Mouse (Mus musculus) hindbrain, embryonic 16.5 days (tissue): ENCODE results near the gene Samd14. TPM values are rescaled to one million over a fixed set of nuclear protein-coding genes. Genes with fewer than 3 reads are reported as not detected.
A peak's percentile ranks its signal among the peaks of the same experiment; 100 is the strongest.

ENCODE experiments used
- ATAC-seq: fragments of 200-750 bp; cut with Nextera tagmentation; 2 replicates; pipeline ENCODE4 v1.8.0; 2017; ENCODE audit warnings: moderate TSS enrichment, moderate library complexity
- H3K27ac ChIP-seq: fragments of 300-500 bp; sonication (generic); 2 replicates; pipeline ENCODE4 v1.5.1; 2014; ENCODE audit warnings: low read depth, mild to moderate bottlenecking, control low read depth, low read length, moderate library complexity
- H3K27me3 ChIP-seq: fragments of 300-500 bp; sonication (generic); replicated peaks from 2 replicates; pipeline ENCODE4 v1.6.1; 2014; ENCODE audit warnings: low read length; ENCODE audit not compliant: control insufficient read depth, insufficient read depth
- H3K36me3 ChIP-seq: fragments of 300-500 bp; sonication (generic); 2 replicates; pipeline ENCODE4 v1.6.1; 2014; ENCODE audit warnings: mild to moderate bottlenecking, low read length, moderate library complexity, mixed read lengths; ENCODE audit not compliant: control insufficient read depth, insufficient read depth
- H3K4me1 ChIP-seq: fragments of 300-500 bp; sonication (generic); 2 replicates; pipeline ENCODE4 v1.6.1; 2014; ENCODE audit warnings: low read depth, low read length; ENCODE audit not compliant: control insufficient read depth, insufficient read depth
- H3K4me2 ChIP-seq: fragments of 300-500 bp; sonication (generic); 2 replicates; pipeline ENCODE4 v1.6.1; 2014; ENCODE audit warnings: mild to moderate bottlenecking, low read length, control low read depth, moderate library complexity
- H3K4me3 ChIP-seq: fragments of 300-500 bp; sonication (generic); 2 replicates; pipeline ENCODE4 v1.5.1; 2014; ENCODE audit warnings: mild to moderate bottlenecking, low read length, control low read depth, moderate library complexity
- H3K9ac ChIP-seq: fragments of 300-500 bp; sonication (generic); 2 replicates; pipeline ENCODE4 v1.6.1; 2014; ENCODE audit warnings: low read depth, mild to moderate bottlenecking, control low read depth, low read length, moderate library complexity
- H3K9me3 ChIP-seq: fragments of 300-500 bp; sonication (generic); 2 replicates; pipeline ENCODE4 v1.6.1; 2014; ENCODE audit warnings: mild to moderate bottlenecking, low read length, moderate library complexity; ENCODE audit not compliant: control insufficient read depth
- WGBS: fragments of 180-500 bp; shearing (Covaris S2); extraction: QIAGEN DNeasy Blood & Tissue Kit; methylation state at CpG from one replicate; pipeline ENCODE4 v1.1.7; 2014; 5-methylcytosine and 5-hydroxymethylcytosine counted together
- polyA plus RNA-seq: library from polyadenylated mRNA; unstranded; fragments of >200 nt; fragmentation: Nextera tagmentation; extraction: Ambion mirVana; gene quantifications from 2 replicates; pipeline ENCODE4 v1.2.1, GENCODE M21; 2015

Samd14 gene
- polyA plus RNA-seq, 1 experiment from 2014 or later = 160 TPM

DNA sequence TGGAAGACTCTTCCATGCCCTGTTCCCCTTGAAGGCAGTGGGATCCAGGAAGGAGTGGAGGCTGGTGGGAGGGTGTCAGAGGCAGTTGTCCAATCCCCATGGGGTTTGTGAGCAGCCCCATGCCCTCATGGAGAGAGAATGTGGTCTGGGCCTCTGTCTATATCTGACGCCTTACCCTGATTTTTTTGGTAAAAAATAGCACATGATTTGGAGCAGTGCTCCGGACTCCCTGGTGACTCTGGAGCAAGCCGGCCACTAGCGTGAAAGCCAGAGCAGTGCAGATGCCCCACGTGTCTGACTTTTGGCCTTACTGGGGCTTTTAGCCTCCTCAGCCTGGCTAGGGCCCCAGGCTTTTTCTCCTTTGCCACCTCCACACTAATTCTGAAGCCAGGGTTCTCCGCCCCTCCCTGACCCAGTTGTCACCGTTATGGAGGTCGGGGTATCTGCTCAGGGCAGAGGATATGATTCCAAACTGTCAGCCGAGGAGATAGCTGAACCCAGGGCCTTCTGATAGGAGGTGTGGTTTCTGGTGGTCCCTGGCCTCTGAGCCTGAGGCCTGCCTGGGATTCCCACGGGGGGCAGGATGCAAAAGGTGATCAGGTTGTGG lies 15.4 kb upstream of the Samd14 start:
- H3K4me2 ChIP-seq = peak overlapping the region; percentile 96
- peaks cover 4% of the 10 kb centered on the region; the same call in 1 of the 2 replicates for H3K36me3 ChIP-seq
- 35% methylated on average over 10 of the region's 10 CpGs for WGBS
- no peaks in the 10 kb centered on the region for H3K9me3 ChIP-seq
- H3K9ac ChIP-seq = peak overlapping the region; percentile 86
- H3K27me3 ChIP-seq = no peaks in the 10 kb centered on the region
- H3K4me3 ChIP-seq = peak overlapping the region; percentile 68
- no peak for ATAC-seq
- peak overlapping the region; percentile 48 for H3K27ac ChIP-seq
- H3K4me1 ChIP-seq = peaks cover 53% of the 10 kb centered on the region

DNA sequence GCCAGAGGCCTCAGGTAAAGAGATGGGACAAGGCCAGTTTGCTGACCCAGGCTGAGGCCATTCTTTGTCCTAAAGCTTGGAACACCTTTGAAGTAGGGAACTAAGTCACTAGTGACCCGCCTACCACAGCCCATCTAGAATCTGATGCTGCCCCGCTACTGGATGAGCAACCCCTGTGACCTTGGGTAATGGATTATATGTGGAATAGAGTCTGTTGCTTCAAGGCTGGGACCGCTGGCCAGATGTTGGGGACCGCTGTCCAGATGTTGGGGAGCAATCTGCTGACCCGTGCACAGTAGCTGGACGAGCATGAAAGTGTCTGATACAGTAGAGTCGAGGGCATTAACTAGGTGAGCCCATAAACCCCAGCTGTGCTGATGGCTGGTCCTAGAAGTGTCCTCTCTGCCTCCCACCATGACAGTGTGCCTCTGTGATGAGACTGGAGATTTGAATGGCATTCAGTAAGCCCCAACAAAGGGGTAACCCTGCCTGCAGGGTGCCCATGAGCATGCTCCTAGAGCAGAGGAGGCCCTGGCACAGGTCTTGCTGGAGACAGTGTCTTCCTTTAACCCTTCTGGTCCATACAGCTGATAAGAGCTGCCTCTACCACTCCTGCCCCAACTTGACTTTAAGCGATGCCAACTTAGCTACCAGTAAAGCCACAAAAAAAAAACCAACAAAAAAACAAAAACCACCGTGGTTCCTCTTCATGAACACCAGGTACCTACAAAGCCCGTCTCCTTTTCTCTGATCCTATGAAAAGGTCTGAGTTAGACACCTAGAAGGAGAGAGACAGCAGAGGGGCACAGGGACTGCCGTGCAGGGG lies 14.5 kb upstream of the Samd14 start:
- no peak for ATAC-seq

DNA sequence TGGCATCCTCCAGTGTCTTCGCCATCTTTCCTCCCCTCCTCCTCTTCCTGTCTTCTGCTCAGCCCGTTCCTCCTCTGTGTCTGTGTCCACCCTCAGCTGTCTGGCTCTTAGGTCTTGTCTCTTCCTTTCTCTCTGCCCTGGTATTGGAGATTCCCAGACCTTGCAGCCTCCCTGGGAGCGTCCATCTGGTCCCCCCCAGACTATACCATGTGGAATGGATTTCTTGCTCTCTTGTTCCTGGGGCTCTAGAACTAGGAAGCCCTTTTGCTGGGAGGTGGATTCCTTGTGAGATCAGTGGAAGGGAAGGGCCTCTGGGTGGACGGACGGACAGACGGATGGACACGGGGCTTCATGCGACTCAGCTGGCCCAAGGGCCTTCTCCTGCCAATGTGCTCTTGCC lies 13.6 kb upstream of the Samd14 start:
- 80% methylated on average over 8 of the region's 8 CpGs for WGBS
- H3K9ac ChIP-seq = no peak overlapping the region
- H3K36me3 ChIP-seq = peaks cover 12% of the 10 kb centered on the region
- no peaks in the 10 kb centered on the region for H3K9me3 ChIP-seq
- no peaks in the 10 kb centered on the region for H3K27me3 ChIP-seq
- H3K4me3 ChIP-seq = no peak overlapping the region
- H3K27ac ChIP-seq = no peak overlapping the region; the same call in 1 of the 2 replicates
- ATAC-seq = no peak
- peak overlapping the region; percentile 96 for H3K4me2 ChIP-seq
- peaks cover 50% of the 10 kb centered on the region for H3K4me1 ChIP-seq

More for the DNA sequence above, 14.5 kb upstream of the Samd14 start:
- Histone ChIP-seq H3K9ac (peak overlapping the region; percentile 86), H3K4me2 (peak overlapping the region; percentile 96), H3K27ac (no peak overlapping the region), H3K36me3 (peaks cover 4% of the 10 kb centered on the region), H3K4me3 (peak overlapping the region; percentile 68), H3K27me3 (no peaks in the 10 kb centered on the region), H3K9me3 (no peaks in the 10 kb centered on the region), H3K4me1 (peaks cover 47% of the 10 kb centered on the region)
- WGBS = 83% methylated on average over 11 of the region's 11 CpGs

DNA sequence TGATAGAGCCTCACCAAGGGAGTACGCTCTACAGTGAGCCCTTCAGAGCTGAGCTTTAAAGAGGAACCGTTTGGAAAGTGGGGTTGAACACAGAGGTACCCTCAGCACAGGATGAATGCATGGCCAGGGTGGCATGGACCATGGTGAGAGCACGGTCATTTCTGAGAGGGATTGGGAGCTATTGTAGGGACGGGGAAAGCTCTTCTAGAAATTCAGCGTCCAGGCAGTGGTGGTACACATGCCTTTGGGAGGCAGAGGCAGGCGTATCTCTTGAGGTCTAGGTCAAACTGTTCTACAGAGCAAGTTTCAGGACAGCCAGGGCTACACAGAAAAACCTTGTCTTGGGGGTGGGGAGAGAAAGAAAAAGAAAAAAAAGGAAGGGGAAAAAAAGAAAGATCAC lies 12.7 kb upstream of the Samd14 start:
- no peak for ATAC-seq
- no peak overlapping the region for H3K9ac ChIP-seq
- H3K36me3 ChIP-seq = peaks cover 19% of the 10 kb centered on the region
- WGBS = 92% methylated on average over 6 of the region's 6 CpGs
- peaks cover 51% of the 10 kb centered on the region for H3K4me1 ChIP-seq
- H3K4me3 ChIP-seq = no peak overlapping the region
- H3K27ac ChIP-seq = no peak overlapping the region
- no peak overlapping the region for H3K4me2 ChIP-seq
- H3K27me3 ChIP-seq = no peaks in the 10 kb centered on the region
- no peaks in the 10 kb centered on the region for H3K9me3 ChIP-seq

DNA sequence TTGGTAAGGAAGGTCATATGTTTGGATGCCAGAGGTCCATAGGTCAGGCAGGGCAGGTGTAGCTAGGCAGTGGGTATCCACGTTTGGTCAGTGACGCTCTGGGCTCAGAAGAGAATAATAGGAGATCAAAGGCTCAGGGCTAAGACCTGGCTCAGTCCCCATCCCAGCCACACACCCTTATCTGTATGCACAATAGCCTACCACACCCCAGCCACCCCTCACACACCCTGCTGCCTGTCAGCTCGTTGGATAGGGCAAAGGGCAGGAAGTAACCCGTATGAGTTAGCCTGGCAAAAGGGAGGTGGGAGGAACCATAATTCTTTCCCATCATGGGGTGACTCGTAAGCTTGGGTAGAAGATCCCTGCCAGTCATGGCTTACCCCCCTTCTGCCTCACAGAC lies 12.1 kb upstream of the Samd14 start:
- H3K36me3 ChIP-seq = peaks cover 25% of the 10 kb centered on the region
- H3K4me2 ChIP-seq = no peak overlapping the region
- no peak overlapping the region for H3K4me3 ChIP-seq
- H3K9me3 ChIP-seq = no peaks in the 10 kb centered on the region
- no peak for ATAC-seq
- WGBS = 65% methylated on average over 5 of the region's 5 CpGs
- no peaks in the 10 kb centered on the region for H3K27me3 ChIP-seq
- H3K9ac ChIP-seq = no peak overlapping the region
- H3K27ac ChIP-seq = no peak overlapping the region; the same call in 1 of the 2 replicates
- peaks cover 51% of the 10 kb centered on the region for H3K4me1 ChIP-seq

DNA sequence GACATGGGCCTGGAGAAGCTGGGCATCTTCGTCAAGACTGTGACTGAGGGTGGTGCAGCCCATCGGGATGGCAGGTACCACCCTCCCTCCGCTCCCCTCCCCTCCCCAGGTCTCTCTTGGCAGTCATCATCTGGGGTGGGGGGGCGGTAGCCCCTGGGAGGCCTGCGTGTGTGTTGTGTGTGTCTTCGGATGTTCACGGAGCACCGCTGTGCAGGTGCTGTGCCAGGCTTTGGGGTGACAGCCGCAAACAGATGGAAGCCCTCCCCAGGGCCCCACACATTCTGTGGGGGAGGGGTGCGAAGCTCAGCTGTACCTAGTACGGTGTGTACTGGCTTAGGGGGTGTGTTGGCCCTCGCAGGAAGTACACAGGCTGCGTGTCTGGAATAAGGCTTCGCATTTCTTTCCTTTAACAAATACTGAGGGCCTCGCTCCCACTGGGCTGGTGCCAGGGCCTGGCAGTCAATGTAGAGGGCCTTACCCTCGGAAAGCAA lies 11.6 kb upstream of the Samd14 start:
- H3K36me3 ChIP-seq = peaks cover 30% of the 10 kb centered on the region
- no peaks in the 10 kb centered on the region for H3K27me3 ChIP-seq
- H3K4me1 ChIP-seq = peaks cover 49% of the 10 kb centered on the region
- no peaks in the 10 kb centered on the region for H3K9me3 ChIP-seq
- 65% methylated on average over 16 of the region's 16 CpGs for WGBS
- ATAC-seq = peak; percentile 38
- peak overlapping the region; percentile 26; the same call in 1 of the 2 replicates for H3K27ac ChIP-seq
- H3K4me2 ChIP-seq = no peak overlapping the region
- H3K9ac ChIP-seq = no peak overlapping the region
- no peak overlapping the region for H3K4me3 ChIP-seq

DNA sequence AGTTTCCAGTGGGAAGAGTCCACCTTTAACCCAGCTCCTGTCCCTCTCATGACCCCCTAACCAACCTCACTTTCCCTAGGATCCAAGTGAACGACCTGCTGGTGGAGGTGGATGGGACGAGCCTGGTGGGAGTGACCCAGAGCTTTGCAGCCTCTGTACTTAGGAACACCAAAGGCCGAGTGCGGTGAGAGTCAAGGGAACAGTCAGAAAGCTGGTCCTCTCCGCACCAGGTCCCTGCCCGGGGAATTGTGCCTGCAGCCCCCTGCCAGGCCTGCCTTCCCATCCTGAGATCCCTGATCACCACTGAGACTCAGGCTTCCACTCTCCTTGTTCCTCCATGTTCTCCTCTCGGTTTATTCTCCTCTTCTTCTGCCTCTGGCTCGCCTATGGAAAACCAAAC lies 9.6 kb upstream of the Samd14 start:
- Histone ChIP-seq H3K36me3 (peaks cover 39% of the 10 kb centered on the region), H3K4me3 (no peak overlapping the region), H3K4me2 (no peak overlapping the region), H3K9ac (no peak overlapping the region), H3K27me3 (no peaks in the 10 kb centered on the region), H3K9me3 (no peaks in the 10 kb centered on the region), H3K4me1 (peaks cover 29% of the 10 kb centered on the region), H3K27ac (no peak overlapping the region)
- WGBS = 83% methylated on average over 8 of the region's 8 CpGs
- ATAC-seq = no peak

DNA sequence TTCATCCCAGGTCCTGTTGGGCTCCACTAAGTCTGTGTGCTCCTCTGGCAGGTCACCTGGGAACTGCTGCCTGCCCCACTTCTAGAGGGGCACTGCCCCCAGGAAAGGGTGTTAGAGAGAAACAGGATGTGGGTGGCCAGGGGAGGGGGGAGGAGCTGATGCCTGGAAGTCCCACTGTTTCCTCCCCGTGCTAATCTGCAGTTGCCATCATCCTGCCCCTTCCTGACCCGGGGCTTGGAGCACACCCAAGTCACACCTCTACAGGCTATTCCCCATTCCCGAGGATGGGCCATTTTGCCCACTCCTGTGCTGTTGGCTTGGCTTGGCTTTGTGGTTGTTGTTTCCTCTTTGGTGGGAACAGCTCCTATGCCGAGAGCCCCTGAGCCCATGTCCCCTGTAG lies 9.1 kb upstream of the Samd14 start:
- WGBS = 39% methylated on average over 4 of the region's 4 CpGs
- Histone ChIP-seq H3K9me3 (no peaks in the 10 kb centered on the region), H3K4me2 (no peak overlapping the region), H3K9ac (peak overlapping the region; percentile 32), H3K4me3 (no peak overlapping the region), H3K27me3 (no peaks in the 10 kb centered on the region), H3K4me1 (peaks cover 25% of the 10 kb centered on the region), H3K27ac (peak overlapping the region; percentile 69), H3K36me3 (peaks cover 44% of the 10 kb centered on the region)
- no peak for ATAC-seq

DNA sequence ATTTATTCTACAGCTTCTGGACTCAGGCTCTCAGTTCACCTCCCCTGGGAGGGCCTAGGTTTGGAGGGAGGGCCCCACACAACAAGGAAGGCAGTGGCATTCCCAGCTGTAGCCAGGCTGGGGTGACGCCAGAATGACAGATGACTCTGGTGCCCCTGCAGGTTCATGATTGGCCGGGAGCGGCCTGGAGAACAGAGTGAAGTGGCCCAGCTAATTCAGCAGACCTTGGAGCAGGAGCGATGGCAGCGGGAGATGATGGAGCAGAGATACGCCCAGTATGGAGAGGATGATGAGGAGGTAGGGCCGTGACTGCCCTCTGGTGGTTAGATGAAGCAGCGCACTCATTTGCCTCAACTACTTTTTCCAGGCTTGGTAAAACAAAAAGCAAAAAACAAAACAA lies 8.6 kb upstream of the Samd14 start:
- 1% methylated on average over 8 of the region's 8 CpGs for WGBS
- peak; percentile 56 for ATAC-seq
- Histone ChIP-seq H3K4me2 (no peak overlapping the region), H3K9me3 (no peaks in the 10 kb centered on the region), H3K4me1 (peaks cover 23% of the 10 kb centered on the region), H3K36me3 (peaks cover 46% of the 10 kb centered on the region), H3K27ac (peak overlapping the region; percentile 69), H3K9ac (peak overlapping the region; percentile 32), H3K27me3 (no peaks in the 10 kb centered on the region), H3K4me3 (no peak overlapping the region)
